Mouse (Mus musculus) adipose tissue, adult 10 weeks (tissue): ENCODE data around the gene Trpv1. TPM values are rescaled to one million over a fixed set of nuclear protein-coding genes. Genes with fewer than 3 reads are reported as not detected.

Experiments used
- polyA plus RNA-seq: library from polyadenylated mRNA; stranded (reverse); fragments of 350-450 nt; fragmentation: Illumina TruSeq; extraction: RNeasy Lipid Tissue Mini Kit (QIAGEN cat#74804); gene quantifications from one replicate; pipeline ENCODE4 v1.2.3, GENCODE M21; 2014; ENCODE audit warnings: low read depth, low replicate concordance

The Trpv1 gene
- 1.3 TPM for polyA plus RNA-seq

DNA sequence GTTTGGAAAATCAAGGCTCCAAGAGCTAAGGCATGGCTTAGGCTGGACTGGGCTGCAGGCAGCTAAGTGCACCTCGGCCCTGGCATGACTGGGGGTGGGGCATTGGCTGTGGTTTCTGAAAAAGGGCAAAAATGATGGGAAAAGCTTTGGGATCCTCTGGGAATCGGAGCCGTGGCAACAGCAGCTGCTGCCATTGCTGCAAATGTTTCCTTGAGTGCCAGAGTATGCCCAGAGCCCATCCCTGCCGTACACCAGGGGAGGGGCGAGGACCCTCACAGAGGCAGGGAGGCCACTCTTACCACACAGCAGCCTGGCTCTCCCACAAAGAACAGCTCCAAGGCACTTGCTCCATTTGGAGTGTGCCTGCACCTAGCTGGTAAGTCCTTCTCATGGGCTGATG lies at the start of gene Trpv1:
Gene Trpv1, plus strand, starts transcription at position 301 of the 400 bp plus-strand sequence.

GRCm38 (mm10) chr11:73198603-73199229 lies 35.4 kb upstream of the Trpv1 start, which contains the start of gene Ctns:
Gene Ctns, minus strand, starts transcription at chr11:73199042.

DNA sequence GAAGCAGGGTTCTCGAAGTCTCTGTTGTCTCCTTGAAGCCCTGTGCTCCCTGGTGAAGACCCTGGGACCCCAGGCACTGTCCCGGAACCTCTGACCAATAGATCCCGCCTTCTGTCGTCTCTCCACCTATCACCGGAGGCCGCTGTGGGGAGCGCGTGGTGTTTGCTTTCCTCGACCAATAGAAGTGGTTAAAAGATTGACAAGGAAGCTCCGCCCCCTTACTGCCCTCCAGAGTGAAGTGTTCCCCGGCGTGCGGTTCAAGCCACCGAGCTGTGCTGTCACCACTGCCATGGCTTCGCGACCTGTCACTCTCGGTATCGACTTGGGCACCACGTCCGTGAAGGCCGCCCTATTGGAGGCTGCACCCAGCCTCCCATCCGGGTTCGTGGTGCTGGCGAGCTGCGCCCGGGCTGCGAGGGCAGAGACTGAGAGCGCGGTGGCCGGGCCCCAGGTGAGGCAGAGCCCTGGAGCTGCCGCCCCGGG lies 34.8 kb upstream of the Trpv1 start, which contains the start of gene Shpk:
Gene Shpk, plus strand, starts transcription at position 231 of the 483 bp plus-strand sequence.

DNA sequence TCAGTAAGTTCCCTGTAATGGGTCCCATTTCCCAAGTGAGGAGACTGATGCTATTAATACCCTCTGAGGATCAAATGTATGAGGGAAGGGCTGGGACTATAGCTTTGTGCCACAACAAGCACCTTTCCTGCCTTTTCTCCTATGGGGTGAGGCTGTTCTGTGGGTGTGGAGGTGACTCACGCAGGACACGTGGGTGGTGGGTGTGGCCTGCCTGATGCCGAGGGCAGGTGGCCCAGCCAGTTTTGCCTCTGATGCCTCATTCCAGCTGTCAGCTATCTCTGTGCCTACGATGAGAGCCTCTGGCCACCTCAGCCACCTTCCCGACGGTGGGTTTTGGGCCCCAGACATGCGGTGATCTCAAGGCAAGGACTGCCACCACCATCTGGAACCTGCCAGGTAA lies 33.2 kb downstream of the Trpv1 start, which contains the start of gene Trpv3:
Gene Trpv3, plus strand, starts transcription at position 122 of the 400 bp plus-strand sequence.

Other genes starting within 250 kb of the Trpv1 start
- gene P2rx1, start 235.2 kb upstream of the Trpv1 start, polyA plus RNA-seq, result 2.7 TPM
- gene Camkk1, start 215.3 kb upstream of the Trpv1 start, polyA plus RNA-seq, result 5.9 TPM
- 5.2 TPM for gene Ncbp3, start 186.5 kb upstream of the Trpv1 start, polyA plus RNA-seq
- 9.3 TPM for gene Itgae, start 143.7 kb upstream of the Trpv1 start, polyA plus RNA-seq
- 10.4 TPM for gene Haspin, start 96.0 kb upstream of the Trpv1 start, polyA plus RNA-seq
- 1.6 TPM for gene P2rx5, start 73.9 kb upstream of the Trpv1 start, polyA plus RNA-seq
- 44.9 TPM for gene Emc6, start 57.3 kb upstream of the Trpv1 start, polyA plus RNA-seq
- gene Tax1bp3, start 57.2 kb upstream of the Trpv1 start, polyA plus RNA-seq, result 64.3 TPM
- 20.0 TPM for gene Ctns, start 35.2 kb upstream of the Trpv1 start, polyA plus RNA-seq
- gene Shpk, start 34.8 kb upstream of the Trpv1 start, polyA plus RNA-seq, result 11.0 TPM
- gene Trpv3, start 33.1 kb downstream of the Trpv1 start, polyA plus RNA-seq, result 0.46 TPM
- gene Aspa, start 95.3 kb downstream of the Trpv1 start, polyA plus RNA-seq, result 16.7 TPM
- gene Gm49340, start 95.4 kb downstream of the Trpv1 start, polyA plus RNA-seq, result not detected
- gene Spata22, start 95.4 kb downstream of the Trpv1 start, polyA plus RNA-seq, result 1.6 TPM
- gene Olfr20, start 116.5 kb downstream of the Trpv1 start, polyA plus RNA-seq, result not detected
- gene Olfr376, start 137.0 kb downstream of the Trpv1 start, polyA plus RNA-seq, result not detected
- gene Olfr1, start 165.3 kb downstream of the Trpv1 start, polyA plus RNA-seq, result not detected
- not detected for gene Olfr378, start 194.2 kb downstream of the Trpv1 start, polyA plus RNA-seq
- not detected for gene Olfr380, start 223.2 kb downstream of the Trpv1 start, polyA plus RNA-seq